Mouse (Mus musculus) ES-Bruce4 (cell line): ENCODE data around the gene 1700037H04Rik.

Experiments
- CTCF ChIP-seq: IDR thresholded peaks from one replicate; pipeline ENCODE4 v1.8.1; 2011; ENCODE audit warnings: low read depth, low read length
- POLR2A ChIP-seq: IDR thresholded peaks from one replicate; pipeline ENCODE4 v1.8.1; 2011; ENCODE audit warnings: low read length; ENCODE audit not compliant: insufficient read depth

DNA sequence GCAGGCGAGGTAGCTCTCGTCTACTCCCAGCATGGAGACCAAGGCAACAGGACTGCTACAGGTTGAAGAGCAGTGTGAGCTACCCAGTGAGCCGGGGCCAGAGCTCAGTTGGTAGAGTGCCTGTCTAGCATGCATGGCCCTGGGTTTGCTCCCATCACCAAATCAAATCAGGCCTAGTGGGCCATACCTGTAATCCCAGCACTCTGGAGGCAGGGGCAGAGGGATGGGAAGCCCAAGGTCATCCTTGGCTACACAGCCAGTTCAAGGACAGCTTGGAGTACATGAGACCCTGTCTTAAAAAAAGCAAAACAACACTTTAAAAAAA, 10.7 kb downstream of the 1700037H04Rik start:
- TF ChIP-seq POLR2A (no peak), CTCF (no peak)
